Mouse (Mus musculus): ENCODE measurements around the gene Gm11011.

Gene Gm11011

GRCm38 (mm10) chr2:169586688-169587087 lies 857 bp downstream of the Gm11011 start:
- DNase-seq, result no peak

GRCm38 (mm10) chr2:169585631-169586285 lies 1.8 kb downstream of the Gm11011 start:
- DNase-seq, result no peak

- DNase-seq, result no peak
These were observed 2.6 kb downstream of the Gm11011 start for GRCm38 (mm10) chr2:169584745-169585456.

- DNase-seq, result no peak
These were observed 4.1 kb downstream of the Gm11011 start for GRCm38 (mm10) chr2:169583476-169583875.

GRCm38 (mm10) chr2:169577508-169578196 lies 9.9 kb downstream of the Gm11011 start:
- DNase-seq, result no peak

- no peak for DNase-seq
These were observed 17.5 kb downstream of the Gm11011 start for GRCm38 (mm10) chr2:169570063-169570462.

- DNase-seq, result no peak
These were observed 21.4 kb downstream of the Gm11011 start for GRCm38 (mm10) chr2:169566159-169566558.

GRCm38 (mm10) chr2:169565751-169566150 lies 21.8 kb downstream of the Gm11011 start:
- no peak for DNase-seq

- no peak for DNase-seq
These were observed 41.9 kb downstream of the Gm11011 start for GRCm38 (mm10) chr2:169545674-169546073.

- no peak for DNase-seq
These were observed 48.6 kb downstream of the Gm11011 start for GRCm38 (mm10) chr2:169538906-169539305.

Measured in right cerebral cortex, postnatal 4 days (tissue).